Mouse (Mus musculus): ENCODE results near the gene Galnt6.

Gene Galnt6

DNA sequence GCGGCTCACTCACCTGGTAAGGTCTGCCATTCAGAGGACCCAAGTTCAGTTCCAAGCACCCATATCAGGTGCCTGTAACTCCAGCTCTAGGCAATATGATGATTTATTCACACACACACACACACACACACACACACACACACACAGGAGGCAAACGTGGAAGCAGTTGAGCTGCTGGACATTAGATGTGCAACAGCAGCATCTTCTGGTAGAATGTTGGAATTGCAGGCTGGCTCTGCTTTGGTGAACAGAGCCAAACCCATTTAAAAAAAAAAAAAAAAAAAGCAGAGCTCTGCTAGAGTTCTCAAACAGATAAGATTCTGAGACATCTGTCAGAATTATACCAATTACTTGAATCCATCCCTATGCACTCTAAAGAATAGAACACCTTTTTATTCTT is 46.1 kb downstream of the Galnt6 start:
- peak; percentile 86 for DNase-seq (ENCODE audit: low spot score)

DNA sequence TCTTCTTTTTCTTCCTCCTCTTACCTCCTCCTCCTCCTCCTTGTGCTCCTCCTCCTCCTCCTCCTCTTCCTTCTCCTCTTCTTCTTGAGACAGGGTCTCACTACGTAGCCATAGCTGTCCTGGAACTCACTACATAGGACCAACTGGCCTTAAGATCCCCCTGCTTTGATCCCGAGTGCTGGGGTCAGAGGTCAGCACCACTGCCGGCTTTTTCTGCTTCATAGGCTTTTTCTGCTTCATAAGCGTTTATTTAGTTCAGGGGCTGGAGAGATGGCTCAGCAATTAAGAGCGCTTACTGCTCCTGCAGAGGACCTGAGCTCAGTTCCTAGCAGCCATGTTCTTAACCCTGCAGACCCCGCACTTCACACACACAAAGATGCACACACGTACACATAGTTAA is 47.4 kb downstream of the Galnt6 start:
- no peak for DNase-seq (ENCODE audit: low spot score)

DNA sequence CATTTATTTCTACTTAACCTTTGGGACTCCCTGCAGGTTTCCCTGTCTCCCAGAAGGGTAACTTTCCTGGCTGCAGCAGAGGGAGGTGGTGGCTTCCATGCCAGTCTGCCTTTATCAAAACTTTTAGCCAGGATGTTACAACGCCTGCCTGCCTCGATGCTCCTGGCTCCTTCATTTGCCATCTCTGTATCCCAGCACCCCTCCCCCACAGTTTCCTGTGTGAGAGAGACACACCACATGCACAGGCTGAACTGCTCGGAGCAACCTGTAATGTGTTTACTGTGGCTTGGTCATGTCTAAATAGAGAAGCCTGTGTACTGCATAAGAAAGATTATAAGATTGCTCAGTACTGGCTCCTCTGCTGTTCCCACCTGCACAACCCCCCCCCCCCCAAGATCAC is 48.8 kb downstream of the Galnt6 start:
- no peak for DNase-seq (ENCODE audit: low spot score)

DNA sequence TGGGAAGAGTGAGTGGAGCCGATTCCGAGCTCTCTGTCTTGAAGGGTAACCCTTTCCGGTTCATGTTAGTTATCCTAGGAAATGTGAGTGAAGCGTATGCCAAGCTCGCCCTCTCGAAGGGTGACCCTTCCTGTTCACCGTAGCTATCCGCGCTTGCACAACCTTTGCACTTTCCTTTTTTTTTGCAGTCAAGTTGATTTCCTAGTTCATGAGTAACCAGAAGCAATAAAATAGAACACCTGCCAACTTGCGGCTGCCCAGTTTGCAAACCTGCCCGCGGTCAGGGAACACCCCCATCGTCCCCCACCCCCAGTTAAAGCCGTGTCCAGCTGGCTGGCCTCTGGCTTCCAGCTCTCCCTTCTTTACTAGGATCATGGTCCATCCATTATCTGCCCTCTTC is 50.2 kb downstream of the Galnt6 start:
- DNase-seq (ENCODE audit: low spot score), result no peak

GRCm38 (mm10) chr15:100678581-100678980 is 50.6 kb downstream of the Galnt6 start:
- DNase-seq (ENCODE audit: low spot score), result no peak

DNA sequence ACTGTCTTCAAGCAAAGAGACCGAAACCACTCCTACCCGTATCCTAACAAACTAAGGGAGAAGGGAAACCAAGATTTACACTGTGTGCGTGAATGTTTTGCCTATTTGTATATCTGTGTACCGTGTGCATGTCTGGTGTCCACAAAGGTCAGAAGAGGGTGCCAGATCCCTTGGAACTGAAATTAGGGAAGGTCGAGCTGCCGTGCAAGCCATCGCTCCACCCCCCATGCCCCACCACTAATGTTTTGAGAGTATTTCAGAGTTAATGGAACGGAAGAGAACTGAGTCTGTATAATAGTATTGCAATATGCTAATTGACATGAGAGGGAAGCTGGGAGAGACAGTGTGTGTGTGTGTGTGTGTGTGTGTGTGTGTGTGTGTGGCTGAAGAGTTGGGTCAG is 51.5 kb downstream of the Galnt6 start:
- no peak for DNase-seq (ENCODE audit: low spot score)

DNA sequence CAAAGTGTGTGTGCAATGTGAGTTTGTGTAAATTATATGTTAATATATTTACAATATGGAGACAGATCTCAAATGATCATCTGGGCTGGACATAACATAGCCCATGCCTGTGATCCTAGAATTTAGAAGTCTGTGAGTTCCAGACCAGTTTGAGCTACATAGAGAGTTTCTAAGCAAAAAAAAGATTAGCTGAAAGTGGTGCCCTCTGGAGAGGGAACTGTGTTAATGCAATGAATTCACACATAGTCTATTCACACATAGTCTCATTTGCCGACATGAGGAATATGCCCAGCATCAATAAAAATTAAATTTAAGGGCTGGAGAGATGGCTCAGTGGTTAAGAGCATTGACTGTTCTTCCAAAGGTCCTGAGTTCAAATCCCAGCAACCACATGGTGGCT is 52.7 kb downstream of the Galnt6 start:
- DNase-seq (ENCODE audit: low spot score), result no peak

- no peak for DNase-seq (ENCODE audit: low spot score)
These were observed 53.7 kb downstream of the Galnt6 start for GRCm38 (mm10) chr15:100675486-100675885.

GRCm38 (mm10) chr15:100674566-100674965 is 54.6 kb downstream of the Galnt6 start:
- no peak for DNase-seq (ENCODE audit: low spot score)

- peak; percentile 47 for DNase-seq (ENCODE audit: low spot score)
These were observed 55.4 kb downstream of the Galnt6 start for GRCm38 (mm10) chr15:100673585-100674391.

DNA sequence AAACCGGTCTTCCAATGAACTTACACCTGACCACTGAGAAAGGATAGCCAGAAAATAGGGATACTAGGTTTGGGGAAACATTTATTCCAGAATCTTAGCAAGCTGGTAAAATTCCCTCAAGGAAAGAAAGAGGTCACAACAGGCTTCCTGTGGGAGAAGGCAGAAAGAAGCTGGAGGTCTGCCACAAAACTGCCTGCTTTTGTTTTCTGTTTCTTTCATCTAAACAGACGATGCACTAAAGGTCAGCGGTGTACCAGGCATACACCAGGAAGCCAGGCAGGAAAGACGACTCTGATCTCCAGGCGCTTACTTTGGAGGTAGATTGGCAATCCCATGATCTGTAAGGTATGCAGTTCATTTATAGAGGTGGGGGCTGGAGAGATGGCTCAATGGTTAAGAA is 58.3 kb downstream of the Galnt6 start:
- no peak for DNase-seq (ENCODE audit: low spot score)

GRCm38 (mm10) chr15:100670004-100670403 is 59.2 kb downstream of the Galnt6 start:
- DNase-seq (ENCODE audit: low spot score), result no peak

DNA sequence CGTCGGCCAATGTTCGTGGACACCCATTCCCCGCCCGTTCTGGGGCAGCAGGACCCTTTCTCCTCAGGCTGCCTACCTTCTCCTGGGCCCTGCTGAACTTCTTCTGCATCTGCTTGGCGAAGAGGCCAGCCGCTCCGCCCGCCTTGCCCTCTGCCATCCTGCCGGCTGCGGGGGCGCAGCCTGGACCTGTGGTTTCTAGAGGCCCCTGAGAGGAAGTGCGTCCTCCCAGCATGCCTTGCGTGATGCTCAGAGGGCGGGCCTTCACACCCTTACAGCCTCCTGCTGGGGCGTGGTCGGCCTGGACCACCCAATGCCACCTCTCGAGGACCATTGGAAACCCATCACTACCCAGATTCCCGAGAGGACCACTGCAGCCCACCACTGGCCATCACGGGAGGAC is 59.8 kb downstream of the Galnt6 start, which contains the start of gene Bin2:
TSS of gene Bin2 (minus strand) at position 217 of the 400 bp plus-strand sequence.
- peak; percentile 47 for DNase-seq (ENCODE audit: low spot score)

GRCm38 (mm10) chr15:100667871-100668545 is 61.2 kb downstream of the Galnt6 start:
- DNase-seq (ENCODE audit: low spot score), result no peak

GRCm38 (mm10) chr15:100667420-100667819 is 61.8 kb downstream of the Galnt6 start:
- no peak for DNase-seq (ENCODE audit: low spot score)

GRCm38 (mm10) chr15:100666851-100667250 is 62.3 kb downstream of the Galnt6 start:
- DNase-seq (ENCODE audit: low spot score), result no peak

DNA sequence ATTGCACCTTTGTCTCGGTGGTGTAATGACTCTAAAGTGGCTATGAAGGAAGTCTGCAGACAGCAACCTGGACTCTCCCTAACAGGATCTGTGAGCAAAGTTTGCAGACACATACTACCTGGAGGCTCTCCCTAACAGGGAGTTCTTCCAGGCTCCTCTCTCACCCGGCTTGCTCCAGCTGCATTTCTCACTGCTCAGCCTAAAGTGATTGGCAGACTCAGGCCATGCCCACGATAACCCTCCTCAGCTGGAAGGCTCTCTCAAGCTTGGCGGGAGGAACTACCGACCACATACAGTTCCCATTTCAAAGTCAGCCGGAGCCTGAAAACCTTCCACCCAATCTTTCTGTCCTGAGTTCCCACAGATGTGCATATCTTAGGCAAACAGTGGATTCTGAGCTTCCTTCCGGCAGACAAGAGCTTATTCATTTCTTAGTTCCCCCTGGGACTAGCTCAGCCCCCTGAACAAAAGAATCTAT is 62.9 kb downstream of the Galnt6 start:
- DNase-seq (ENCODE audit: low spot score), result no peak

DNA sequence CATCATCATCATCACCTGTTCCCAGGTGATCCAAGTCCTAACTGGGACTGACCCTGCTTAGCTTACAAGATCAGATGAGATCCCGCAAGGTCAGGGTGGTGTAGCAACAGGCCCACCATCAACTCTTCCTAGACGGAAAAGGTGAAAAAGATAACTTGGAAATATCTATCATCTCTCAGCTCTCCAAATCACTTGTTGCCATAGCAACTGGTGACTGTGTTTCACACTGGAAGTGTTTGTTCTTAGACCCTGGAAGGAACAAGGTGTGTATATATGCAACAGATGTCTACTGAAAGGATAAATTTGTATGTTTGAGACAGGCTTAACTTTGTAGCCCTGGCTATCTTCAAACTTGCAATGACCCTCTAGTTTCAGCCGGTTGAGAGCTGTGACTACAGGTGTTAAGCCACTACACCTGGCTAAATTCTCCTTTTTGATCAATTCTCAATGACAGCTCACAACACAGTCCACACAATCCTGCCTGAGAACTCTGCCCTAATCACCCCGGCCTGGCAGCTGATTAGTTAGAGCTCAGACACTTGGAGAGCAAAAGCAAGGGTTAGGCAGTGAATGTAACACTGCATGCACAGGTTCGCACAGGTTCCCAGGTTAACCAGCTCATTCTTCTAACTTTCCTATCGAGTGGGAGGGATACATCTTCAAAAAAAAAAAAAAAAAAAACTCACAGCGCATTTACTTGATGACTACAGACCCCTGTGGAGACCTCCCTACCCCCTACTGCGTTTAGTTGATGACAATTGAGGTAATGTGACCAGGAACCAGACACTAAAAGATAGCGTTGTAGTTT is 63.6 kb downstream of the Galnt6 start:
- DNase-seq (ENCODE audit: low spot score), result no peak

GRCm38 (mm10) chr15:100664813-100665274 is 64.3 kb downstream of the Galnt6 start:
- DNase-seq (ENCODE audit: low spot score), result no peak

GRCm38 (mm10) chr15:100660805-100661204 is 68.4 kb downstream of the Galnt6 start:
- no peak for DNase-seq (ENCODE audit: low spot score)

DNA sequence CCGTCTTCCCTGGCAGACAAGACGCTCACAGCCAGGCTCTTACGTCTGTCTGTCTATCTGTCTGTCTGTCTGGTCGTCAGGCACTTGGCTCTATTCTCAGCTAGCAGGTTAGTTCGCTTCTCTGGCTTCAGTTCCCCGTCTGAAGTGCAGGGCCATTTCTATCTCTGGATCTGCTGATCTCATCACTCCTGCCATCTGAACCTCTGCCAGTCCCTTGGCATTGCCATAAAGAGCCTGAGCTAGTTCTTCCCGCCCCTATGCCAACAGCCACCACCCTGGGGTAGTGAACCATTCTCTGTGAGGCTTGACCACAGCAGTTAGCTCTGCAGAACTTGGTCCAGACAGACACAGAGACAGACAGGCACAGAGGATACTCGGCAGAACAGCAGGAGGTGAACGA is 68.9 kb downstream of the Galnt6 start:
- no peak for DNase-seq (ENCODE audit: low spot score)

DNA sequence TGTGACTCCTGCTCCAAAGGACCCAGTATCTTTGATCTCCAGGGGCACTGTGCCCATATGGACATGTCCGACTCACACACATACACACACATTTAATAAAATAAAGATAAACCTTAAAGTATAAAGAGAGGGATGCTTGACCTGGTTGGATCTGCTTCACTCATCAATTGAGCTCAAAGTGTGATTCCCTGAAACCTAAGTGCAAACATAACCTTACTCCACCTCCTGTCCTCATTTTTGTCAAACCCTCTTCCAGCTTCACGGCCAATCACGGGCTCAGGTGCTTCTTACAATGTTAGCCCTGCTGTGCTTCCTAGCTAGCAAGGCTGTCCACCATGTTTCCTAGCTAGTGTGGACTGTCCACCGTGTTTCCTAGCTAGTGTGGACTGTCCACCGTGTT is 74.0 kb downstream of the Galnt6 start:
- DNase-seq (ENCODE audit: low spot score), result no peak
